Mouse (Mus musculus): ENCODE data around the gene Lpp.

The Lpp gene

GRCm38 (mm10) chr16:24806093-24806492, 412.8 kb downstream of the Lpp start:
- in situ Hi-C loops (cut with MseI, MboI) = no loop called here

GRCm38 (mm10) chr16:24807565-24807964, 414.3 kb downstream of the Lpp start:
- in situ Hi-C loops (cut with MseI, MboI) = no loop called here

- in situ Hi-C loops (cut with MseI, MboI) = no loop called here
Measured at GRCm38 (mm10) chr16:24809811-24810210, 416.5 kb downstream of the Lpp start.

- in situ Hi-C loops (cut with MseI, MboI) = no loop called here
Measured at GRCm38 (mm10) chr16:24816621-24817020, 423.3 kb downstream of the Lpp start.

GRCm38 (mm10) chr16:24817381-24817780, 424.1 kb downstream of the Lpp start:
- in situ Hi-C loops (cut with MseI, MboI) = no loop called here

GRCm38 (mm10) chr16:24819127-24819526, 425.8 kb downstream of the Lpp start:
- in situ Hi-C loops (cut with MseI, MboI) = no loop called here

- in situ Hi-C loops (cut with MseI, MboI) = no loop called here
Measured at GRCm38 (mm10) chr16:24822182-24822875, 429.0 kb downstream of the Lpp start.

- in situ Hi-C loops (cut with MseI, MboI) = no loop called here
Measured at GRCm38 (mm10) chr16:24822918-24823317, 429.6 kb downstream of the Lpp start.

GRCm38 (mm10) chr16:24826390-24826789, 433.1 kb downstream of the Lpp start:
- in situ Hi-C loops (cut with MseI, MboI) = no loop called here

GRCm38 (mm10) chr16:24828207-24828803, 435.0 kb downstream of the Lpp start:
- in situ Hi-C loops (cut with MseI, MboI) = no loop called here

GRCm38 (mm10) chr16:24829860-24830259, 436.6 kb downstream of the Lpp start:
- in situ Hi-C loops (cut with MseI, MboI) = no loop called here

- in situ Hi-C loops (cut with MseI, MboI) = no loop called here
Measured at GRCm38 (mm10) chr16:24830939-24831338, 437.6 kb downstream of the Lpp start.

GRCm38 (mm10) chr16:24833221-24833620, 439.9 kb downstream of the Lpp start:
- in situ Hi-C loops (cut with MseI, MboI) = no loop called here

GRCm38 (mm10) chr16:24834536-24834935, 441.2 kb downstream of the Lpp start:
- in situ Hi-C loops (cut with MseI, MboI) = no loop called here

- in situ Hi-C loops (cut with MseI, MboI) = no loop called here
Measured at GRCm38 (mm10) chr16:24836550-24836949, 443.2 kb downstream of the Lpp start.

- in situ Hi-C loops (cut with MseI, MboI) = no loop called here
Measured at GRCm38 (mm10) chr16:24839018-24839417, 445.7 kb downstream of the Lpp start.

- in situ Hi-C loops (cut with MseI, MboI) = no loop called here
Measured at GRCm38 (mm10) chr16:24840073-24840472, 446.8 kb downstream of the Lpp start.

- in situ Hi-C loops (cut with MseI, MboI) = no loop called here
Measured at GRCm38 (mm10) chr16:24846141-24846540, 452.8 kb downstream of the Lpp start.

GRCm38 (mm10) chr16:24859509-24860140, 466.3 kb downstream of the Lpp start:
- in situ Hi-C loops (cut with MseI, MboI) = no loop called here

- in situ Hi-C loops (cut with MseI, MboI) = no loop called here
Measured at GRCm38 (mm10) chr16:24860445-24860844, 467.1 kb downstream of the Lpp start.

GRCm38 (mm10) chr16:24861374-24861773, 468.1 kb downstream of the Lpp start:
- in situ Hi-C loops (cut with MseI, MboI) = no loop called here

GRCm38 (mm10) chr16:24874235-24874634, 480.9 kb downstream of the Lpp start:
- in situ Hi-C loops (cut with MseI, MboI) = no loop called here

GRCm38 (mm10) chr16:24875661-24876060, 482.4 kb downstream of the Lpp start:
- in situ Hi-C loops (cut with MseI, MboI) = no loop called here

Data from mouse trophoblast stem cell (cell line).